Mouse (Mus musculus): ENCODE data around the gene Kat5. TPM values are rescaled to one million over a fixed set of nuclear protein-coding genes. Genes with fewer than 3 reads are reported as not detected.
A peak's percentile ranks its signal among the peaks of the same experiment; 100 is the strongest.

Gene Kat5
- 61.3 and 63.7 TPM in 2 replicates for polyA plus RNA-seq (2016; fragmentation: Nextera tagmentation; extraction: Ambion mirVana)

DNA sequence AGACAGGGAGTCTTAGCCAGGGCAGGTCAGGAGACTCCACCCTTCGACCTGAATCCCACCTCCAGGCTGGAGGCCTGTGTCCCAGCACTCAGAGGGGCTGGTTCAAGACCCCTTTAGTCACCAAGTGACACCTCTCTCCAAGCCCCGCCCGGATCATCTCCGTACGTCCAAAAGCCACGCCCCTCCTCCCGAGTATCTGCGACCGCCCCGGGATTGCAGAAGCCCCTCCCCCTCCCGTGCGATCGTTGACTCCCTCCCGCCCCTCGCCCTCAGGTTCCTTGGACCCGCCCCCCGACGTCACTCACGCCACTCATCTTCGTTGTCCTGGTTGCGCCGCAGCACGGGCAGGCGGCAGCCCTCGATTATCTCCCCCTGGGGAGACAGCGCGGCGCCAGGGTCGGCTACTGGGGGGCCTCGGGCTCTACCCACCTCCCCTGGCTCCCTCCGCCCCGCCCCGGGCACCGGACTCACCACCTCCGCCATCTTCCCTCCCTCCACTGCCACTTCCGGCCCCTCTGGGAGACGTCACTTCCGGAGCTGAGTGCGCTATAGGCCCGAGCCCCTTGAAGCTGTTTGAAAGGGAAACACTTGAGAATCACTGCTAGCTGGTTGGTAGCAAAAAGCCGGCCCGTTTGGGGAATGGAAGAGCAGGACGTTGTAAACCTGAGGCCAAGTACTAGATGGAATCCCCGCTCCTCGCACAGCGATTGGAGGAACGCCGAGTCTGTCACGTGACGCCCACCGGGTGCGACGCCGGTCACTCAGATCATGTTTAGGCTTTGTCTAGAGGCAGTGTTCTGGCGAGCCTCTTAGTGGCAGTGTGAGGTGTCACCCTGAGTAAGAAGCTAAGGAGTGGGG, at the start of gene Kat5:
Kat5 (minus strand) TSS at position 691 of the 858 bp plus-strand sequence.
- ATAC-seq (ENCODE audit: insufficient number of reproducible peaks, insufficient read depth, low FRiP score, low TSS enrichment), result peak; percentile 85
- Histone ChIP-seq H3K27me3 (no peaks in the 10 kb centered on the region), H3K4me3 (peak within 1 kb of the TSS; percentile 54), H3K4me2 (replicated peaks) (peak within 1 kb of the TSS; percentile 79), H3K9ac (peak within 1 kb of the TSS; percentile 65), H3K36me3 (peaks cover 42% of the 10 kb centered on the region), H3K4me1 (peaks cover 19% of the 10 kb centered on the region), H3K9me3 (no peaks in the 10 kb centered on the region), H3K27ac (peak within 1 kb of the TSS; percentile 98)
- 1% methylated on average over 55 of the region's 55 CpGs for WGBS

DNA sequence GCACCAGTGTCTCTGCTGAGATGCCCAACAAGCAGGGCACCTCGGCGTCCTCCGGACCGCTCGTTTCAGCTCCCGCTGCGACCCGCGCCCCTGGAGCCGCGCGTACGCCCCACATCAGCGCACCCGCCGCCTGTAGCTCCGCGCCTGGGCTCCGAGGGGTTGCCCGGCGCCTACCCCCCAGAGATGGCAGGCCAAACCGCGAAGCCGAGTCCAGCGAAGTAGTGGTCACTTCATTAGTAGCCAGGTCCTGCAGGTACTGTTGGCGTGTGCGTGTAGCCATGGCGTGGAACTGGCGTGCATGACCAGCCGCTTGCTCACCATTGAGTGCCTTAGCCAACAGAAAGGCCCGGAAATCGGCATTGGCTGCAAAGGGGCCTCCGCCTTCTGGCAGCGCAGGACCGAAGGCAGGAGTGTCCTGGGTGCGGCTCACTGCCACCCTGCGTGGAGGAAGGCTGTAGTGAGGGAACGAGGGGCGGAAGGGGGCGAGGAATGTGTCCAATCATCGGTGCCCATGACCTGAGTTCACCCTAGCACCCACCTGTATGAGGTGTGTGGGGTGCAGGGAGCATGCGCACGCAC, 44.8 kb upstream of the Kat5 start:
- ATAC-seq (ENCODE audit: insufficient number of reproducible peaks, insufficient read depth, low FRiP score, low TSS enrichment), result no peak
- H3K4me2 ChIP-seq (replicated peaks), result peak overlapping the region; percentile 81
- 8% methylated on average over 43 of the region's 43 CpGs for WGBS
- no peak overlapping the region for H3K27ac ChIP-seq
- peaks cover 19% of the 10 kb centered on the region for H3K4me1 ChIP-seq
- peaks cover 27% of the 10 kb centered on the region for H3K36me3 ChIP-seq
- H3K9me3 ChIP-seq, result no peaks in the 10 kb centered on the region
- H3K27me3 ChIP-seq, result peaks cover 27% of the 10 kb centered on the region
- peak overlapping the region; percentile 47 for H3K9ac ChIP-seq
- H3K4me3 ChIP-seq, result peak overlapping the region; percentile 49

DNA sequence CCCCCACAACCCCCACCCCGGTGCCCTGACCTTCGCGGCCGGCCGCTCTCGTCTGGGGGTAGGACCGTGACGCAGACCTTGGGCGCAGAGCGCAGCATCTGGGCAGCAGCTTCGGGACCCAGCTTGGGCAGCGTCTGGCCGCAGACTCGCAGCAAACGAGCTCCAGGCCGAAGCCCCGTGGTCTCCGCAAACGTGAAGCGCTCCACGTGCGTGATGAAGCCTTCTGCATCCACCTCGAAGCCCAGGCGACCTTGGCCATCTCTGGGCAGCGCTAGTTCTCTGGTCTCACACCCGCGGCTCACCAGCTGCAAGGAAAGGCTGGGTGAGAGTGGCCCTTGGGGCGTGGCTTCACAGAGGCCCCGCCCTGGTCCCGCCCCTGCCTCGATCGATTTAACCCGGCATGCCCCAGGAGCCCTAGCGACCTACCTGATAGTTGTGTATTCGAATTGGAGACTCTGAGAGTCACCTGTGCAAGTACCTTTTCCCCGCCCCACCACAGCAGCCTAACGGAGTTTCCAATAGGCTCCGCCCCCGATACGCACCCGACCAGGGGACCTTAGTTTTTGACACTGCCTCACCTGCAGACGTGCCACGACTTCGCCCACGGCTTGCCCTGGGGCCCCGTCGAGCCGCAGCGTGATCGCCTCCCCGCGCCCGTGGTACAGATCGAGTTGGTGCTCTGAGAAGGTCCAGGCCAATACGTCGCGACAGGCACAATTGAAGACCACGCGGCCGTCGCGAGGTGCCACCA, 44.1 kb upstream of the Kat5 start:
- Histone ChIP-seq H3K9ac (peak overlapping the region; percentile 47), H3K27ac (no peak overlapping the region), H3K9me3 (no peaks in the 10 kb centered on the region), H3K27me3 (peaks cover 27% of the 10 kb centered on the region), H3K4me3 (peak overlapping the region; percentile 49), H3K4me2 (replicated peaks) (peak overlapping the region; percentile 81), H3K4me1 (peaks cover 19% of the 10 kb centered on the region), H3K36me3 (peaks cover 23% of the 10 kb centered on the region)
- 4% methylated on average over 62 of the region's 62 CpGs for WGBS
- ATAC-seq (ENCODE audit: insufficient number of reproducible peaks, insufficient read depth, low FRiP score, low TSS enrichment), result no peak

DNA sequence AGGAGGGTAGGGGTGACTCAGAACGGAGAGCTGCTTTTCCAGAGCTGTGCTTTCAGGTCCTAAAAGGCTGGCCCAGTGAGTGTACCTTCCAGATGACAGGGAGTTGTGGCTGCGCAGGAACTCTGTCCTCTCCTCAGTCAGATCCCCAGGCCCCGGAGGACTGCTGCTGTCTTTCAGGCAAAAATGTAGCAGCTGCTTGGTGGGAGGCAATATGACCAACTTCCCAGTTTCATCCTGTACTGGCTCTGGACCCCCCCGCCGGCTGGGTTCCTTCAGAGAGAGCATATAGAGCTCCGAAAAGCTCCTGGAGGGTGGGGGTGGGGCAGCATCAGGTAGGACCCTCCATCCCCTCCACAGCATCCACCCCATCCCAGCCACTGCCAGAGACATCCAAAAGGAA, 42.5 kb upstream of the Kat5 start:
- Histone ChIP-seq H3K4me2 (replicated peaks) (no peak overlapping the region), H3K9ac (no peak overlapping the region), H3K27ac (no peak overlapping the region), H3K4me3 (no peak overlapping the region), H3K27me3 (peaks cover 27% of the 10 kb centered on the region), H3K36me3 (peaks cover 26% of the 10 kb centered on the region), H3K4me1 (peaks cover 27% of the 10 kb centered on the region), H3K9me3 (no peaks in the 10 kb centered on the region)
- ATAC-seq (ENCODE audit: insufficient number of reproducible peaks, insufficient read depth, low FRiP score, low TSS enrichment), result no peak
- 79% methylated on average over 6 of the region's 6 CpGs for WGBS

DNA sequence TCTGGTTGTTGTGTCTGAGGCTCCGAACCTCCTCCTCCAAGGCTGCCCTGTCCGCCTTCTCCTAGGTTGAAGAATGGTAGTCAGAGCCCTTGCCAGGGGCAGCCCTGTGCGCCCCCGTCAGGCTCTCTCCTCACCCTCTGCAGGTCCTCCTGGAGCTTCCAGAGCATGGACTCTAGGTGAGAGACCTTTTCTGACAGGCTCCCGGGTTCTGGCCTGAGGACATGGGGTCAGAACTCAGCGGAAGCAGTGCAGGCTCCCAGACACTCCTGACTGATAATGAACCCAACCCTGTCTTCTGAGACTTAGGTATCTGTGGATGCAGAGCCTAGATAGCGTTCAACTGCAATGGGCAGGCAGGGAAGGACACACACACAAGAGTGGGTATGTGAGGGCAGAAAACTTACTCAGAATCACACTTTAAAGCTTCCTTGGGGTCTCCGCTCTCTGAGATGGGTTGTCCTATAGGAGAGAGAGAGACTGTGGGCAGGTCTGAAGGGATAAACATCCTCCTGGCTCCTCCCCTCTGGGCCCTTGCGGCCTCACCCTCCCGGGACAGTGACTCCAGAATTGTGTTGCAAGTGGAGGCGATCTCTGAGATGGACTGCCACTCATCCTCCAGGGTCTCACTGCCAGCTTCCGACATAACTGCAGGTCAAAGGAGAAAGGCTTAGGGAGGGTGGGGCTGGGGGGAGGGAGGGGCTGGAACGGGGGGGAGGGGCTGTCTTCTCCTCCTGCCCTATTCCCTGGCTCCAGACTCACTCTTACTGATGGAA, 41.7 kb upstream of the Kat5 start:
- no peak overlapping the region for H3K9ac ChIP-seq
- 57% methylated on average over 13 of the region's 13 CpGs for WGBS
- peaks cover 27% of the 10 kb centered on the region for H3K4me1 ChIP-seq
- H3K36me3 ChIP-seq, result peaks cover 34% of the 10 kb centered on the region
- H3K4me3 ChIP-seq, result no peak overlapping the region
- peaks cover 27% of the 10 kb centered on the region for H3K27me3 ChIP-seq
- H3K9me3 ChIP-seq, result no peaks in the 10 kb centered on the region
- ATAC-seq (ENCODE audit: insufficient number of reproducible peaks, insufficient read depth, low FRiP score, low TSS enrichment), result no peak
- no peak overlapping the region for H3K4me2 ChIP-seq (replicated peaks)
- H3K27ac ChIP-seq, result no peak overlapping the region

DNA sequence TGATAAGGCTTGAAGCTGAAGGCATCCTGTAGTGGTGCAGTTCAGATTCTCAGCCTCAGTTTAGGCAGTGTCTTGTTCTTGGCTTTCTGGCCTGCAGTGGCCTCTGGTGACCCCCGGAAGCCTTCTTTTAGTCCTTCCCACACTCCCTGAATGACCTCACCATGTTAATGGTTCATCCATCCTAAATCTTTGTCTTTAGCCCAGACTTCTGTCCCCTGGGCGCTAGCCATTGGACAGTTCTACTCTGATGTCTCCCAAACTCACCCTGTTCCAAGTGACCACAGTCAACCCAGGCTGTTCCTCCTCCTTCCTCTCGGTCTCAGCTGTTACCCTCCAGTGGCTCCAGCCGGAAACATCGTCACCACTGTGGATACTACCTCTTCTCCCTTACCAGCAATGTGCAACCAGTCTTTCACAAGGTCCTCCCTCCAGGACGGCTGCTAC, 39.3 kb upstream of the Kat5 start:
- peaks cover 7% of the 10 kb centered on the region for H3K27me3 ChIP-seq
- H3K4me2 ChIP-seq (replicated peaks), result peak overlapping the region; percentile 44
- no peaks in the 10 kb centered on the region for H3K9me3 ChIP-seq
- H3K36me3 ChIP-seq, result peaks cover 58% of the 10 kb centered on the region
- H3K9ac ChIP-seq, result peak overlapping the region; percentile 37; the same call in 1 of the 2 replicates
- peaks cover 14% of the 10 kb centered on the region for H3K4me1 ChIP-seq
- WGBS, result 76% methylated on average over 6 of the region's 6 CpGs
- no peak for ATAC-seq (ENCODE audit: insufficient number of reproducible peaks, insufficient read depth, low FRiP score, low TSS enrichment)
- peak overlapping the region; percentile 17 for H3K4me3 ChIP-seq
- H3K27ac ChIP-seq, result no peak overlapping the region; the same call in 1 of the 2 replicates

DNA sequence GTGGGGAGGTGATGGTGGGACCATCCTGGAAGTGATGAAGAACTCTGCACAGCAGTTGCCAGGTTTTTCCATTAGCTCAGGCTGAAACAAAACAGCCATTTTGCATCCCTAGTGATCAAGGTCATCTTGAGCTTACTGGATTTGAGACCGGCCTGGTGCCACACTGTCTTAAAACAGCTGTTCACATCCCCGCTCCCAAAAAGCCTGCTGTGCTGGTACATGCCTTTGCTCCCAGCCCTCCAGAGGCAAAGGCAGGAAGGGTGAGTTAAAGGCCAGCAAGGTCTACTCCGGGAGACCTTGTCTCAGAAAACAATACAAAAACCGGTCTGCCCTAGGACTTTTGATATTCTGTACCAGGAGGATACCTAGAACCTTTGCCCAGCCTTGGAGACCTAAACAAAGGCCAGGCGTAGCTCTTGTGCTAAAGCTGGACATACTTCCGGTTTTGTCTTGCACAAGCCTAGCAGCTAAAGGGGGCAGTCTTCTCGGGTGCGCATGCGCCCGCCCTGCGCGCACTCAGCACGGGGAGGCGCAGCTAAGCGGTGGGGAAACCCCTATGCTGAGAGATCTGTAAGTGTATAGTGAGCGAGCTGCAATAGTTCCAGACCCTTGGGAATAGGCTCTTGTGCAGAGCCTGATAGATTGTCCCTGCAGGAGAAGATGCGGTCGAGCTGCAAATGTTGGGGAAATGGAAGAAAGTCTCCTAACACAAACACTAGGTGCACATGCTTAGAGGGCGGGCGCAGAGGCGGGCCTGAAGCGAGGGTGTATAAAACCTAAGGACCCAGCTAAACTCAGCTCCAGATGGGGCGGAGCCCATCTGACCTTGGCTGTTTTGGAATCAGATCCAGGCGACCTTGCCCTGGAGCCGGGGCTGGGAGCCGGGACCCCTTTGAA, 38.6 kb upstream of the Kat5 start:
- Histone ChIP-seq H3K4me3 (peak overlapping the region; percentile 17), H3K9me3 (no peaks in the 10 kb centered on the region), H3K27me3 (0 out of 2 replicates have a peak, but pooled peaks cover under 1% of the 10 kb centered on the region), H3K4me2 (replicated peaks) (peak overlapping the region; percentile 44), H3K9ac (peak overlapping the region; percentile 37; the same call in 1 of the 2 replicates), H3K4me1 (peaks cover 9% of the 10 kb centered on the region; the same call in 1 of the 2 replicates), H3K36me3 (peaks cover 65% of the 10 kb centered on the region), H3K27ac (peak overlapping the region; percentile 85)
- WGBS, result 9% methylated on average over 26 of the region's 26 CpGs
- peak; percentile 83 for ATAC-seq (ENCODE audit: insufficient number of reproducible peaks, insufficient read depth, low FRiP score, low TSS enrichment)

DNA sequence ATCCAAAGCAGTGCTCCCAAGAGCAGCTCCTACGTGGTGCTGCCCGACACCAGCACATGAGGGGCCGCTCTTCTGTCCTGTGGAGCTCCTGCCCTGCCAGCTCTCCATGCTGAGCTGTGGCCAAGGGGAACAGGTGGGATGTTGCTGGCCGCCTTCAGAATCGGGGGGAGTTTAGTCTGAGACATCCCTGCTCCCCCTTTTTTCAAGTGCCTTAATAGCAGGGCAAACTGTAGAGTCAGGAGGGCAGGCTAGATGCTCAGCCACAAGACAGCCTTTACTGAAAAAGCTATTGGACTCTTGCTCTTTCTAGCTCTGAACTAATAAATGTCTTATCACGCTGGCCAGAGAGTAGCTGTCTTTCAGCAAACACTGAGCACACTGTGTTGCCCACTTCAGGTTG, 37.8 kb upstream of the Kat5 start:
- WGBS, result 93% methylated on average over 6 of the region's 6 CpGs
- Histone ChIP-seq H3K9me3 (no peaks in the 10 kb centered on the region), H3K27me3 (no peaks in the 10 kb centered on the region), H3K4me1 (peaks cover 7% of the 10 kb centered on the region; the same call in 1 of the 2 replicates), H3K9ac (0 out of 2 replicates have a peak overlapping the region, but pooled peaks have one; percentile 37), H3K36me3 (peaks cover 72% of the 10 kb centered on the region), H3K27ac (peak overlapping the region; percentile 85), H3K4me2 (replicated peaks) (no peak overlapping the region), H3K4me3 (no peak overlapping the region)
- no peak for ATAC-seq (ENCODE audit: insufficient number of reproducible peaks, insufficient read depth, low FRiP score, low TSS enrichment)

DNA sequence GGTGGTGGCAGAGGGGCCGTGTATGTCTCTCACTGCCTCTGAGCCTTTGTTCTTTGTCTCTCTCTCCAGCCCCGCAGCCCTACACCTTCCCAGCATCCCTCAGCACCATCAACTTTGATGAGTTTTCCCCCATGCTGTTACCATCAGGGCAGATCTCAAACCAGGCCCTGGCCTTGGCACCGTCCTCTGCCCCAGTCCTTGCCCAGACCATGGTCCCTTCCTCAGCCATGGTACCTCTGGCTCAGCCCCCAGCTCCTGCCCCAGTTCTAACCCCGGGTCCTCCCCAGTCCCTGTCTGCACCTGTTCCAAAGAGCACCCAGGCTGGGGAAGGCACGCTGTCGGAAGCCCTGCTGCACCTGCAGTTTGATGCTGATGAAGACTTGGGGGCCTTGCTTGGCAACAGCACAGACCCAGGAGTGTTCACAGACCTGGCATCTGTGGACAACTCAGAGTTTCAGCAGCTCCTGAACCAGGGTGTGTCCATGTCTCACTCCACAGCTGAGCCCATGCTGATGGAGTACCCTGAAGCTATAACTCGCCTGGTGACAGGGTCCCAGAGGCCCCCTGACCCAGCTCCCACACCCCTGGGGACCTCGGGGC, 36.8 kb upstream of the Kat5 start:
- Histone ChIP-seq H3K9me3 (no peaks in the 10 kb centered on the region), H3K4me3 (no peak overlapping the region), H3K4me2 (replicated peaks) (no peak overlapping the region), H3K27me3 (no peaks in the 10 kb centered on the region), H3K36me3 (peaks cover 72% of the 10 kb centered on the region), H3K9ac (no peak overlapping the region), H3K4me1 (peaks cover 7% of the 10 kb centered on the region; the same call in 1 of the 2 replicates), H3K27ac (no peak overlapping the region)
- no peak for ATAC-seq (ENCODE audit: insufficient number of reproducible peaks, insufficient read depth, low FRiP score, low TSS enrichment)
- 87% methylated on average over 8 of the region's 8 CpGs for WGBS

DNA sequence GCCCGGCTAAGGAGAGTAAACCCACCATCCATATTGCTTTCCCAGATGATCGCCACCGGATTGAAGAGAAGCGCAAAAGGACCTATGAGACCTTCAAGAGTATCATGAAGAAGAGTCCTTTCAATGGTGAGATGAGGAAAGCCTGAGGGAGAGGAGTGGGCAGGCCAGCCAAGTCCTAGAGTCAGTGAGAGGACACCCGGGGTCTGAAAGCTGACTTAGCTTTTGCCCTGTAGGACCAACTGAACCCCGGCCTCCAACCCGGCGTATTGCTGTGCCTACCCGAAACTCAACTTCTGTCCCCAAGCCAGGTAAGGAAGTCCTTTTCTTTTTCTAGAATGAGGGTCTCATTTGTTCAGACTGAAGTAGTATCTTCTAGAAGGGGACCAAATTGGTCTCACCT, 35.2 kb upstream of the Kat5 start:
- Histone ChIP-seq H3K9ac (no peak overlapping the region), H3K27ac (no peak overlapping the region), H3K27me3 (no peaks in the 10 kb centered on the region), H3K9me3 (no peaks in the 10 kb centered on the region), H3K4me1 (peaks cover 7% of the 10 kb centered on the region; the same call in 1 of the 2 replicates), H3K4me3 (no peak overlapping the region), H3K36me3 (peaks cover 76% of the 10 kb centered on the region), H3K4me2 (replicated peaks) (no peak overlapping the region)
- no peak for ATAC-seq (ENCODE audit: insufficient number of reproducible peaks, insufficient read depth, low FRiP score, low TSS enrichment)
- WGBS, result 97% methylated on average over 9 of the region's 9 CpGs

Data from embryonic facial prominence, embryonic 12.5 days (tissue).